Mouse (Mus musculus) urinary bladder, postnatal 0 days (tissue): ENCODE measurements around the gene Gm49369. TPM values are rescaled to one million over a fixed set of nuclear protein-coding genes. Genes with fewer than 3 reads are reported as not detected.

ENCODE experiments used
- polyA plus RNA-seq: library from polyadenylated mRNA; unstranded; fragments of >200 nt; fragmentation: Nextera tagmentation; extraction: Ambion mirVana; gene quantifications from 2 replicates; pipeline ENCODE4 v1.2.1, GENCODE M21; 2015

The Gm49369 gene
- polyA plus RNA-seq, result not detected in 2 replicates

GRCm38 (mm10) chr7:142382567-142382966 lies at the start of gene Gm49369:
Gm49369 (minus strand) TSS chr7:142382667.

GRCm38 (mm10) chr7:142387419-142388148 lies 5.1 kb upstream of the Gm49369 start, which contains the start of gene Ctsd:
Ctsd (minus strand) TSS chr7:142388038.

GRCm38 (mm10) chr7:142373641-142374412 lies 8.6 kb downstream of the Gm49369 start, which contains the start of gene Ifitm10:
Ifitm10 (minus strand) TSS chr7:142373753.

Other genes with a start within 250 kb of the Gm49369 start
- not detected in 2 replicates for gene Gm39115, start 246.6 kb downstream of the Gm49369 start, polyA plus RNA-seq
- gene Gm45337, start 238.1 kb downstream of the Gm49369 start, polyA plus RNA-seq, result not detected in 2 replicates
- gene Gm29735, start 225.6 kb downstream of the Gm49369 start, polyA plus RNA-seq, result not detected in 2 replicates
- gene Gm4553, start 216.9 kb downstream of the Gm49369 start, polyA plus RNA-seq, result not detected in 2 replicates
- not detected in 2 replicates for gene Krtap5-2, start 206.7 kb downstream of the Gm49369 start, polyA plus RNA-seq
- not detected in 2 replicates for gene Gm10153, start 192.3 kb downstream of the Gm49369 start, polyA plus RNA-seq
- not detected in 2 replicates for gene Krtap5-3, start 181.3 kb downstream of the Gm49369 start, polyA plus RNA-seq
- gene Gm7579, start 170.8 kb downstream of the Gm49369 start, polyA plus RNA-seq, result not detected in 2 replicates
- gene Krtap5-5, start 152.7 kb downstream of the Gm49369 start, polyA plus RNA-seq, result not detected in 2 replicates
- gene Gm40460, start 141.6 kb downstream of the Gm49369 start, polyA plus RNA-seq, result not detected in 2 replicates
- not detected in 2 replicates for gene Gm2431, start 124.3 kb downstream of the Gm49369 start, polyA plus RNA-seq
- not detected in 2 replicates for gene Gm4559, start 108.3 kb downstream of the Gm49369 start, polyA plus RNA-seq
- gene Krtap5-1, start 85.5 kb downstream of the Gm49369 start, polyA plus RNA-seq, result not detected in 2 replicates
- not detected in 2 replicates for gene Krtap5-4, start 79.1 kb downstream of the Gm49369 start, polyA plus RNA-seq
- gene Ifitm10, start 8.9 kb downstream of the Gm49369 start, polyA plus RNA-seq, result 41.4 and 42.9 TPM in 2 replicates
- 581 and 830 TPM in 2 replicates for gene Ctsd, start 5.4 kb upstream of the Gm49369 start, polyA plus RNA-seq
- gene Syt8, start 52.2 kb upstream of the Gm49369 start, polyA plus RNA-seq, result 102 and 108 TPM in 2 replicates
- 12.2 and 17.3 TPM in 2 replicates for gene Tnni2, start 59.1 kb upstream of the Gm49369 start, polyA plus RNA-seq
- 337 and 345 TPM in 2 replicates for gene Lsp1, start 78.1 kb upstream of the Gm49369 start, polyA plus RNA-seq
- gene Tnnt3, start 116.2 kb upstream of the Gm49369 start, polyA plus RNA-seq, result 494 and 760 TPM in 2 replicates
- 14.2 and 18.0 TPM in 2 replicates for gene Mrpl23, start 150.0 kb upstream of the Gm49369 start, polyA plus RNA-seq